Mouse (Mus musculus) CH12.LX (cell line): ENCODE data around the gene Ccdc38. TPM values are rescaled to one million over a fixed set of nuclear protein-coding genes. Genes with fewer than 3 reads are reported as not detected.
A peak's percentile ranks its signal among the peaks of the same experiment; 100 is the strongest.

Experiments
- DNase-seq: peaks from one replicate; pipeline ENCODE4 v3.0.0-alpha.2; 2013; ENCODE audit errors: extremely low read depth
- H3K27ac ChIP-seq: 2 replicates; pipeline ENCODE4 v1.5.1; 2012; ENCODE audit warnings: low read depth, mild to moderate bottlenecking, control low read depth, moderate library complexity; ENCODE audit not compliant: insufficient read depth
- H3K27me3 ChIP-seq: replicated peaks from 2 replicates; pipeline ENCODE3; 2012; ENCODE audit warnings: inconsistent platforms
- H3K36me3 ChIP-seq, 2 experiments: replicated peaks in 1 of 2; 2 replicates each; pipeline versions ENCODE3 to v1.6.1; 2012; ENCODE audit warnings: inconsistent platforms in 1 of 2, low read length in 1 of 2, mild to moderate bottlenecking in 1 of 2, mixed read lengths in 1 of 2, moderate library complexity in 1 of 2; ENCODE audit not compliant: control insufficient read depth in 1 of 2, insufficient read depth in 1 of 2
- H3K4me1 ChIP-seq, 2 experiments: 2 replicates each; pipeline ENCODE4 v1.6.1; 2012; ENCODE audit warnings: inconsistent platforms in 1 of 2, moderate library complexity in 1 of 2; ENCODE audit not compliant: insufficient read depth in 2 of 2, control insufficient read depth in 1 of 2
- H3K4me2 ChIP-seq: 2 replicates; pipeline ENCODE4 v1.6.1; 2012; ENCODE audit warnings: low read depth, mild to moderate bottlenecking, control low read depth; ENCODE audit not compliant: poor library complexity, insufficient read depth, severe bottlenecking
- H3K4me3 ChIP-seq, 3 experiments: fragments of 150-350 bp in 1 of 3; sonication (generic) in 1 of 3; replicated peaks in 1 of 3; 2 replicates each; pipeline versions ENCODE3 to v1.5.1; 2011 to 2012; ENCODE audit warnings: low read depth in 2 of 3, low read length in 2 of 3, mild to moderate bottlenecking in 2 of 3, moderate library complexity in 2 of 3, control low read depth in 1 of 3, improper control_type of control experiment in 1 of 3, inconsistent platforms in 1 of 3, mixed read lengths in 1 of 3; ENCODE audit not compliant: poor library complexity in 1 of 3
- H3K79me2 ChIP-seq: replicated peaks from 2 replicates; pipeline ENCODE4 v1.6.1; 2012; ENCODE audit warnings: mild to moderate bottlenecking, moderate library complexity; ENCODE audit not compliant: control insufficient read depth, poor library complexity, insufficient read depth, severe bottlenecking; ENCODE audit errors: extremely low read depth
- H3K9ac ChIP-seq: 2 replicates; pipeline ENCODE4 v1.6.1; 2012; ENCODE audit warnings: low read depth, mild to moderate bottlenecking, control low read depth, moderate library complexity; ENCODE audit not compliant: insufficient read depth
- H3K9me3 ChIP-seq: replicated peaks from 2 replicates; pipeline ENCODE3; 2012; ENCODE audit warnings: low read length, inconsistent platforms, mixed read lengths
- BHLHE40 ChIP-seq: IDR thresholded peaks from 2 replicates; pipeline ENCODE4 v1.6.1; 2011; ENCODE audit warnings: mild to moderate bottlenecking, low read depth, low read length, improper control_type of control experiment
- CHD2 ChIP-seq: IDR thresholded peaks from 2 replicates; pipeline ENCODE4 v1.6.1; 2011; ENCODE audit warnings: low read length, improper control_type of control experiment
- EP300 ChIP-seq: IDR thresholded peaks from 2 replicates; pipeline ENCODE4 v1.6.1; 2011; ENCODE audit warnings: low read length, improper control_type of control experiment
- HCFC1 ChIP-seq: IDR thresholded peaks from 2 replicates; pipeline ENCODE4 v1.6.1; 2012; ENCODE audit warnings: low read depth, mild to moderate bottlenecking, inconsistent platforms, low read length, improper control_type of control experiment
- MAFK ChIP-seq: IDR thresholded peaks from 2 replicates; pipeline ENCODE4 v1.6.1; 2011; ENCODE audit warnings: low read length, improper control_type of control experiment; ENCODE audit not compliant: insufficient replicate concordance
- MAX ChIP-seq: IDR thresholded peaks from 2 replicates; pipeline ENCODE4 v1.6.1; 2011; ENCODE audit warnings: low read length, improper control_type of control experiment
- MAZ ChIP-seq: IDR thresholded peaks from 2 replicates; pipeline ENCODE4 v1.6.1; 2012; ENCODE audit warnings: low read depth, mild to moderate bottlenecking, inconsistent platforms, low read length, improper control_type of control experiment, moderate library complexity
- MEF2A ChIP-seq: IDR thresholded peaks from 2 replicates; pipeline ENCODE4 v1.6.1; 2014; ENCODE audit warnings: low read depth, mild to moderate bottlenecking, inconsistent platforms, low read length, improper control_type of control experiment, borderline replicate concordance
- MXI1 ChIP-seq: IDR thresholded peaks from 2 replicates; pipeline ENCODE4 v1.6.1; 2011; ENCODE audit warnings: mild to moderate bottlenecking, low read depth, low read length, improper control_type of control experiment
- PAX5 ChIP-seq: IDR thresholded peaks from 2 replicates; pipeline ENCODE4 v1.6.1; 2012; ENCODE audit warnings: low read length, inconsistent platforms, mixed read lengths
- POLR2A ChIP-seq: IDR thresholded peaks from 2 replicates; pipeline ENCODE4 v1.6.1; 2011; ENCODE audit warnings: low read depth, mild to moderate bottlenecking, improper control_type of control experiment, low read length
- TBP ChIP-seq: conservative IDR thresholded peaks from 2 replicates; pipeline ENCODE4 v1.6.1; 2011; ENCODE audit warnings: low read depth, low read length, improper control_type of control experiment
- UBTF ChIP-seq: IDR thresholded peaks from 2 replicates; pipeline ENCODE4 v1.6.1; 2012; ENCODE audit warnings: low read depth, mild to moderate bottlenecking, inconsistent platforms, low read length, improper control_type of control experiment, moderate library complexity
- dilution Hi-C: fragments of 300-500 bp; cut with MboI; formaldehyde crosslinking; loops from 2 replicates; pipeline ENCODE4 v1.14.3; 2020; ENCODE audit warnings: low sequenced_read_pairs; ENCODE audit not compliant: extremely low pct_unique_long_range_greater_than_20kb, extremely low pct_ligation_motif_present
- in situ Hi-C: fragments of 300-500 bp; cut with MboI; formaldehyde crosslinking; loops from 3 replicates; pipeline ENCODE4 v1.14.3; 2019; ENCODE audit warnings: low sequenced_read_pairs, low pct_ligation_motif_present, low pct_unique_long_range_greater_than_20kb, mixed read lengths
- polyA plus RNA-seq: library from polyadenylated mRNA; unstranded; fragments of >175 nt; gene quantifications from 2 replicates; pipeline ENCODE4 v1.2.1, GENCODE M21; 2012; ENCODE audit warnings: low read depth; ENCODE audit not compliant: insufficient read length
- total RNA-seq, 2 experiments: library from RNA; depleted of rRNA; stranded (reverse); fragments of 300-350 nt in 1 of 2; fragments of >200 nt in 1 of 2; gene quantifications; 2 replicates each; pipeline ENCODE4 v1.2.3; 2012 to 2014

The Ccdc38 gene
- total RNA-seq (2012; rRNA removed) (6.6 and 9.2 TPM in 2 replicates), total RNA-seq (2014; rRNA removed) (47.3 and 55.8 TPM in 2 replicates), polyA plus RNA-seq (17.9 and 22.2 TPM in 2 replicates)

DNA sequence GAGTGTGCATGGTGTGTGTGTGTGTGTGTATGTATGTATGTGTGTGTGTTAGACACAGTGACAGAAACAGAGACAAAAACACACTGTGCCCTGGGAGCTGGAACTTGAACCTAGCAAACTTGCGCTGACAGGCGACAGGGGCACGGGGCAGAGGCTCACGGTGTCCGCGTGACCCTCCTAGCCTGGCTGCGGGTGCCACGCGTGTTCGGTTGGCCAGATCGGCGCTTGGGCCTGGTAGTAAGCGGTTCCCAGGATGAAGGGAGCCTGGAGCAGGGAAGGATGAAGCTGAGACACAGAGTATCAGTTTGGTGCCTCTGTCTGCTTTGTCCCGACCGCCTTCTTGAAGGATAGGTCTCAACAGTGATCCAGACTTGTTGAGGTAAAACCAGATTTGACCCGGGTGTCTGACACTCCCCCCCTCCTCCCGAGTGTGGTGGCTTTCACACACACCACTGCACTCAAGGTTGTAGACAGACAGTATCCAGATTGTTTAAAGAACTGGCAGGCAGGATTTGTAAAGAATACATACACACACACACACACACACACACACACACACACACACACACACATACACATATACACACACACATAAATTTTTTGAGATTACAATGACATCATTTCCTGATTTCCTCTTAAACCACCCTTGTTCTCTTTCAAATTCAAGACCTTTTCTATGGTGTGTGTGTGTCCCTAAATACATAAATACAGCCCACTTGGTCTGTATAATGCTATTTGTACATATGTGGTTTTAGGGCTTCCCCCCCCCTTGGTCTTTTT is at the start of gene Ccdc38:
Gene Ccdc38, plus strand, starts transcription at position 202 of the 780 bp plus-strand sequence.
- TF ChIP-seq PAX5, result no peak
- no peak for TF ChIP-seq UBTF
- TF ChIP-seq MAX, result peak; percentile 56
- peak; percentile 20 for TF ChIP-seq POLR2A
- TF ChIP-seq EP300, result 0 out of 2 replicates have a peak, but pooled peaks have one; percentile 6
- peak; percentile 16; the same call in 1 of the 2 replicates for TF ChIP-seq BHLHE40
- no peak for TF ChIP-seq MEF2A
- no peak; the same call in 1 of the 2 replicates for TF ChIP-seq MXI1
- peak; percentile 63; the same call in 1 of the 2 replicates for TF ChIP-seq TBP

GRCm38 (mm10) chr10:93500864-93501263 is 39.6 kb upstream of the Ccdc38 start:
- Histone ChIP-seq H3K4me1 (0 out of 4 replicates have a peak, but pooled peaks cover 0 to 2% of the 10 kb centered on the region in 2 experiments), H3K27ac (no peak overlapping the region), H3K9me3 (no peaks in the 10 kb centered on the region), H3K36me3 (no peaks in the 10 kb centered on the region), H3K9ac (no peak overlapping the region), H3K4me3 (no peak overlapping the region), H3K4me2 (no peak overlapping the region), H3K27me3 (no peaks in the 10 kb centered on the region), H3K79me2 (no peaks in the 10 kb centered on the region)
- in situ Hi-C loops, result no loop called here
- no peak for DNase-seq
- dilution Hi-C loops, result no loop called here
- TF ChIP-seq MAZ (no peak), HCFC1 (no peak), CHD2 (no peak), MAFK (peak; percentile 73), EP300 (no peak)

More for the DNA sequence above, at the start of gene Ccdc38:
- no peaks in the 10 kb centered on the region for H3K9me3 ChIP-seq
- peak within 1 kb of the TSS; percentile 46 to 77 (median 56) for H3K4me3 ChIP-seq
- peak; percentile 48 for DNase-seq
- H3K27me3 ChIP-seq, result no peaks in the 10 kb centered on the region
- H3K36me3 ChIP-seq, result no peaks in the 10 kb centered on the region
- dilution Hi-C loops (no loop called here), in situ Hi-C loops (loop anchor here (5.0 kb wide), 1 partner anchor 37 kb away; no protein-coding TSS in a partner anchor)
- H3K4me1 ChIP-seq, result peaks cover 0 to 40% of the 10 kb centered on the region in 2 experiments; a peak in 3 of 4 replicates
- peak within 1 kb of the TSS; percentile 73 for H3K4me2 ChIP-seq
- H3K27ac ChIP-seq, result peak within 1 kb of the TSS; percentile 99
- no peaks in the 10 kb centered on the region for H3K79me2 ChIP-seq
- peak within 1 kb of the TSS; percentile 85 for H3K9ac ChIP-seq
